Mouse (Mus musculus) forebrain, embryonic 12.5 days (tissue): Measurements from ENCODE around the gene Tmem144. TPM values are rescaled to one million over a fixed set of nuclear protein-coding genes. Genes with fewer than 3 reads are reported as not detected.

Experiments
- ATAC-seq: fragments of 200-750 bp; cut with Nextera tagmentation; 2 replicates; pipeline ENCODE4 v1.8.0; 2017; ENCODE audit warnings: moderate TSS enrichment; ENCODE audit not compliant: low FRiP score
- H3K27ac ChIP-seq: fragments of 300-500 bp; sonication (generic); 2 replicates; pipeline ENCODE4 v1.5.1; 2016; ENCODE audit warnings: mild to moderate bottlenecking
- H3K27me3 ChIP-seq: fragments of 300-500 bp; sonication (generic); 2 replicates; pipeline ENCODE4 v1.6.1; 2016; ENCODE audit warnings: mild to moderate bottlenecking
- H3K36me3 ChIP-seq: fragments of 300-500 bp; sonication (generic); replicated peaks from 2 replicates; pipeline ENCODE4 v1.6.1; 2016; ENCODE audit warnings: mild to moderate bottlenecking
- H3K4me1 ChIP-seq: fragments of 300-500 bp; sonication (generic); 2 replicates; pipeline ENCODE4 v1.6.1; 2016
- H3K4me2 ChIP-seq: fragments of 300-500 bp; sonication (generic); 2 replicates; pipeline ENCODE4 v1.6.1; 2016; ENCODE audit warnings: mild to moderate bottlenecking, moderate library complexity
- H3K4me3 ChIP-seq: fragments of 300-500 bp; sonication (generic); replicated peaks from 2 replicates; pipeline ENCODE4 v1.5.1; 2016; ENCODE audit warnings: mild to moderate bottlenecking
- H3K9ac ChIP-seq: fragments of 300-500 bp; sonication (generic); 2 replicates; pipeline ENCODE4 v1.6.1; 2016; ENCODE audit warnings: mild to moderate bottlenecking
- H3K9me3 ChIP-seq: fragments of 300-500 bp; sonication (generic); 2 replicates; pipeline ENCODE4 v1.6.1; 2016
- WGBS: fragments of 180-500 bp; shearing (Covaris S2); methylation state at CpG from one replicate; pipeline ENCODE4 v1.1.7; 2016; 5-methylcytosine and 5-hydroxymethylcytosine counted together
- polyA plus RNA-seq: library from polyadenylated mRNA; unstranded; fragments of >200 nt; fragmentation: Nextera tagmentation; extraction: Ambion mirVana; gene quantifications from 2 replicates; pipeline ENCODE4 v1.2.1, GENCODE M21; 2016

Gene Tmem144
- polyA plus RNA-seq, 1 experiment from 2014 or later = 4.3 TPM

DNA sequence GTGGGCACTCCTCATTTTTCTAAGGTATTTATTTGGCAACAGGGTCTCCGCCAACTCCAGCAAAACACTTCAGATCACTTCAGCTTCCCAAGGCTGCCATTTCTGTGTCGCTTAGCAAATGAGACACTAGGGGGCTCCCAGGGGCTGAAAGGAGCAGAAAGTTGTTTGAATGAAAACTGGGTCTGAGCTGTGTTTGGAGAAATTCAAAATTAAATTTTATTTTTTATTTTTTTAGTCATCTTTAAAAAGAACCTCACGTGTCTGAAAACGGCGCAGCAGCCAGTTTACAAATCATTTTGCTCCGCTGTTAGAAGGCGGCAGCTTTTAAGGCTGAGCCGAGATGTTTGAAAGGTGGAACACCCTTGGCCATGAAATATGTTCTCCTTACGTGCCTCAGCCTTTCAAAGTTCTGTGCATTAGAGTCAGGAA is 32.2 kb upstream of the Tmem144 start:
- H3K9me3 ChIP-seq = no peaks in the 10 kb centered on the region
- 51% methylated on average over 9 of the region's 9 CpGs for WGBS
- no peak overlapping the region for H3K9ac ChIP-seq
- H3K27ac ChIP-seq = no peak overlapping the region
- no peak overlapping the region for H3K4me3 ChIP-seq
- no peaks in the 10 kb centered on the region for H3K4me1 ChIP-seq
- H3K36me3 ChIP-seq = no peaks in the 10 kb centered on the region
- H3K27me3 ChIP-seq = no peaks in the 10 kb centered on the region
- H3K4me2 ChIP-seq = no peak overlapping the region
- no peak for ATAC-seq

DNA sequence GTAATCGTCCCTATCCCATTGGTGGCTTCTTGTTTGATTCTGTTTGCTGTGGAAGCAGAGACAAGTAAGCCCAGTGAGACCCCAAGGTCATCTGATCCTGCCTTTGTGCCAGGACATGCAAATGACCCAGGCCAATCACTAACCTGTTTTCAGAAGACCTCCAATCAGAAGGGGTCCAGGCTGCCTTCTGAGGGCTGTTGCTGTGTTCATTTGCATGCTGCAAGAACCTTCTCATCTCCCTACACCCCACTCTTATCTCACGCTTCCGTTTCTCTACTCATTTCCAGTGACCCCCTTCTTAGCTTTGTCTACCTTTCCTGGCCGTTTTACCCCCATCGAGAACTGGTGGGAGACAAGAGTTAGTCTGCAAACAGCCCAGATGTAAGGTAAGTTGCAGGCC is 31.7 kb upstream of the Tmem144 start, which contains the start of gene Fam198b:
Gene Fam198b, plus strand, starts transcription at position 229 of the 400 bp plus-strand sequence.
- Histone ChIP-seq H3K27ac (no peak within 1 kb of the TSS), H3K9me3 (no peaks in the 10 kb centered on the region)
- ATAC-seq = no peak

DNA sequence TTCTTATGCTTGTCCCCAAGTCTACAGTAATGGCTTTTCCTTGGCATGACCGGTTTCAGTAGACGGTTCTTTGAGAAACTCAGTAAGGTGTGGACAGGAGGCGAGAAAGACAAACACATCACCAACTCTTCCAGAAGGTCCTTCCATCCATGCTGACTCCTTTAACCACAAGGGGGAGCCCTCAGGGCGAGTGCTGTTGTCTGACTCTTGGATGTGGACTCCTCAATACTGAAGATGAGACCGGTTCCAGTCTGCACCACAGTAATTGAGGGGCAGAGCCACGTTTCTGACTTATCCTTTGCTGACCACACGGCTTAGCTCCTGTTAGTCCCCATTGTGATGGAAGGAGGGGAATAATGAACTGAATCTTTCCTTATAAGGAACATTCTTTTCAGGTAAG is 30.5 kb upstream of the Tmem144 start:
- WGBS = 50% methylated on average over 7 of the region's 7 CpGs
- Histone ChIP-seq H3K9me3 (no peaks in the 10 kb centered on the region), H3K27me3 (no peaks in the 10 kb centered on the region), H3K4me1 (0 out of 2 replicates have a peak, but pooled peaks cover 5% of the 10 kb centered on the region), H3K9ac (no peak overlapping the region), H3K36me3 (no peaks in the 10 kb centered on the region), H3K4me3 (no peak overlapping the region), H3K27ac (no peak overlapping the region), H3K4me2 (no peak overlapping the region)
- ATAC-seq = 0 out of 2 replicates have a peak, but pooled peaks have one; percentile 47

More for the DNA sequence above, 31.7 kb upstream of the Tmem144 start, which contains the start of gene Fam198b:
- Histone ChIP-seq H3K4me2 (no peak within 1 kb of the TSS), H3K36me3 (no peaks in the 10 kb centered on the region), H3K27me3 (no peaks in the 10 kb centered on the region), H3K4me1 (0 out of 2 replicates have a peak, but pooled peaks cover 2% of the 10 kb centered on the region), H3K4me3 (no peak within 1 kb of the TSS), H3K9ac (no peak within 1 kb of the TSS)
- WGBS = 70% methylated on average over 5 of the region's 5 CpGs

DNA sequence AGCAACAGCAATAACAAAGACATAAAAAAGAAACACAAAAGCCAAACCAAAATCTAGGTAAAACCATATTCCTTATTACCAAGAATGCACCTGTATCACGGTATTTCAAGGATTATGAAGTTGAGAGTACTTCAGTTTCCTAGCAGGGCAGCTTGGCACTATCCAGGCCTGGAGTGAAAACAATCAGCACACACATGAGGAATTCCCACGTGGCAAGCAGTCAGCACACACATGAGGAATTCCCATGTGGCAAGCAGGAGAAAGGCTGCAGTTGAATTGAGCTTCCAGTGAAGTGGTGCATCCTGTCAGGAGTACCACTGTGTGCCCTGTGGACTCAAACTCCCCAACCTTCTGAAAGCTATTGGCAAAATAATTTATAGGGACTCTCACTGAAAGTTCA is 29.1 kb upstream of the Tmem144 start:
- H3K36me3 ChIP-seq = no peaks in the 10 kb centered on the region
- no peaks in the 10 kb centered on the region for H3K9me3 ChIP-seq
- no peak for ATAC-seq
- H3K4me1 ChIP-seq = 0 out of 2 replicates have a peak, but pooled peaks cover 5% of the 10 kb centered on the region
- WGBS = 68% methylated on average over 2 of the region's 2 CpGs
- no peak overlapping the region for H3K27ac ChIP-seq
- no peaks in the 10 kb centered on the region for H3K27me3 ChIP-seq
- no peak overlapping the region for H3K9ac ChIP-seq
- no peak overlapping the region for H3K4me2 ChIP-seq
- no peak overlapping the region for H3K4me3 ChIP-seq

DNA sequence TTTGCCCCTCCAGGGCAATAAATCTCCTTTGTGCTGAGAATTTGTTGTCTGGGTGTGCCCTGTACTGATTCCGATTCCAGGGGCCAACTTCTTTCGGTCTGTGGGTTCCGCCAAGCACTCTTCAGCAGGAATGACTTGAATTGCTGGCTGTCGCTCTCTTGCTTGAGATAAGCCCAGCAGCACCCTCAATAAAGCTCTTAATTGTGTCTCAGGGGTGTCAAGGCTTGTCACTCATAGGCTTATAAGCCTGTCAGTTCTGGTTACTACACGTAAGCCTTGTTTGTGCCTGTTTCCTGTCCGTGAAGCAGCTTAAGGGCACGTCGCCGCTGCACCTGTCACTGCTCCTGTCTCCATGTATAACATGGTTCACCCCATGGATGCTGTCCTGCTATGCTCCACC is 26.7 kb upstream of the Tmem144 start:
- no peak overlapping the region for H3K9ac ChIP-seq
- H3K36me3 ChIP-seq = no peaks in the 10 kb centered on the region
- H3K27me3 ChIP-seq = no peaks in the 10 kb centered on the region
- H3K4me3 ChIP-seq = no peak overlapping the region
- ATAC-seq = no peak
- no peaks in the 10 kb centered on the region for H3K9me3 ChIP-seq
- H3K4me1 ChIP-seq = 0 out of 2 replicates have a peak, but pooled peaks cover 5% of the 10 kb centered on the region
- 66% methylated on average over 9 of the region's 9 CpGs for WGBS
- H3K4me2 ChIP-seq = no peak overlapping the region
- H3K27ac ChIP-seq = no peak overlapping the region

DNA sequence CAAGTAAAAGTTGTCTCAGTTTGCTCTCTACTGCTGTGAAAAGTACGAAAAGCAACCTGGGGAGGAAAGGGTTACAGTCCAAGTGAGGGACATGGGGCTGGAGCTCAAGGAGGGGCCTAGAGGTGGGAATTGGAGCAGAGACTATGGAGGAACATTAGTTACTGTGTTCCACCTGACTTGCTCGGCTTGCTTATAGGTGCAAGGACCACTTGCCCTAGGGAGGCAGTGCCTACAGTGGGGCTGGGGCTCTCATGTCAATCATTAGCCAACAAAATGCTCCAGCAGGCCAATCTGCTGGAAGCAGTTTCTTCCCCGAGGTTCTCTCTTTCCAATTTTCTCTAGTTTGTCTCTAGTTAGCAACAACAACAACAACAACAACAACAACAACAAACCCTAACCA is 25.8 kb upstream of the Tmem144 start:
- Histone ChIP-seq H3K27ac (no peak overlapping the region), H3K4me1 (0 out of 2 replicates have a peak, but pooled peaks cover 5% of the 10 kb centered on the region), H3K9ac (no peak overlapping the region), H3K4me3 (no peak overlapping the region), H3K36me3 (no peaks in the 10 kb centered on the region), H3K9me3 (no peaks in the 10 kb centered on the region), H3K4me2 (no peak overlapping the region), H3K27me3 (no peaks in the 10 kb centered on the region)
- no peak for ATAC-seq
- WGBS = 70% methylated on average over 3 of the region's 3 CpGs

DNA sequence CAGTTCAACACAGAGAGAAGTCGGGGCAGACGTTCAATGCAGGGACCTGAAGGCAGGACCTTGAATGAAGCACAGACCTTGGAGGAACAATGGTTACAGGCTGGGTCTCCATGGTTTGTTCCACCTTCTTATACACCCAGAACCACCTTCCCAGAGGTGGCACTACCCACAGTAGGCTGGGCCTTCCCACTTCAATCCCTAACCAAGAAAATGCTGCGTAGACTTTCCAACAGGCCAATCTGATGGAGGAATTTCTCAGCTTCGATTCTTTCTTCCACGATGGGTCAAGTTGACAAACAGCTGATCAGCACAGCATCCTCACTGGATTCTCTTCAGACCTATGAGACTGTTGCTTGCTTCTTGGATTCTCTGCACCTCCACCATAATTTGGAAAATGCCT is 22.9 kb upstream of the Tmem144 start:
- ATAC-seq = no peak
- H3K4me1 ChIP-seq = 0 out of 2 replicates have a peak, but pooled peaks cover 5% of the 10 kb centered on the region
- no peak overlapping the region for H3K27ac ChIP-seq
- no peak overlapping the region for H3K9ac ChIP-seq
- H3K4me3 ChIP-seq = no peak overlapping the region
- no peaks in the 10 kb centered on the region for H3K36me3 ChIP-seq
- H3K9me3 ChIP-seq = no peaks in the 10 kb centered on the region
- WGBS = 90% methylated on average over 5 of the region's 5 CpGs
- H3K27me3 ChIP-seq = no peaks in the 10 kb centered on the region
- H3K4me2 ChIP-seq = no peak overlapping the region

DNA sequence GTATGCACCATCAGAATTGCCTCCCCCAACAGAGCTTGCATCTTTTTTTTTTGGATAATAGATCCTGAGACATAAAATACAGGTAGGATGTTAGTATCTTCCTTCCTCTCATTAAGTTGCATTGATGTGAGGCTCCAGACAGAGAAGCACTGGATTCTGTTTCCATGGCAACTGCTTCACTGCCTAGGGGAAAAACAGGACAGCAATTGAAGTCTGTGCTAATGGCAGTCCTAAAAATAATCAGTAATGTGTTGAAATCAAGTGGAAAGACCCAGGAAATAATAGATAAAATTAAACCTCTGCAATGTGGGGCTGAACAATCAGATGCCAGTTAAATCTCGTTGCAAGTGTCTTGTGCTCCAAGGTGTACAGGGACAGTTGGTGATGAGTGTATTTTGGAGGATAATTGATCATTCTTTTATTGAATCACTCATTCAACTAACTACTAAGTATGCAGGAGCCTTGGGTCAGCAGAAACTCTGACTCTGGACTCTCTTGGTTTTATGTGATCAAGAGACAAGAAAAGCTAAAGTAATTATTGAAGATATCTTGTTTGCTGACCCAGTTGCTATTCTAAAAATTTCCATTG is 14.6 kb upstream of the Tmem144 start:
- no peak overlapping the region for H3K4me3 ChIP-seq
- H3K9ac ChIP-seq = no peak overlapping the region
- no peaks in the 10 kb centered on the region for H3K36me3 ChIP-seq
- ATAC-seq = peak; percentile 82
- no peak overlapping the region for H3K4me2 ChIP-seq
- H3K9me3 ChIP-seq = no peaks in the 10 kb centered on the region
- WGBS = 32% methylated on average over 1 of the region's 1 CpGs
- H3K27ac ChIP-seq = no peak overlapping the region
- H3K27me3 ChIP-seq = no peaks in the 10 kb centered on the region
- H3K4me1 ChIP-seq = peaks cover 9% of the 10 kb centered on the region

DNA sequence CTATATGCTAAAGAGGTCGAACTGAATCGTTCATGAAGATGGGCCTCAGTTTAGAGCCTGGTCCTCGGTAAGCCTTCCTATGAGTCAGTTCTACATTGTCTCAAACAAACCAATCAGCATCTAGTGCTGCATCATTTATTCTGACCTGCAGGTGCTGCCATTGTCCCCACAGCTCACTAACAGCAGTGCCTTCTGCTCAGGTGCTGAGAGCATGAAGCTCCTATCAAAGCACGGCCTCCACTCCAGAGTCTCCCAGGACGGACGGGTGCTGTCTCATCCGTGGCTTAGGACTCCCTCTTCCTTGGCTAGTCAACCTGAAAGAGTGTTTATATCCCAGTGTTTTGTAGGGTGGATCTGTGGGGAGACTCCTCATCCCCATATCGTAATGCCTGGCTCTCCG is 14.0 kb upstream of the Tmem144 start:
- H3K9ac ChIP-seq = no peak overlapping the region
- 85% methylated on average over 9 of the region's 9 CpGs for WGBS
- no peak overlapping the region for H3K4me2 ChIP-seq
- peak; percentile 21; the same call in 1 of the 2 replicates for ATAC-seq
- H3K27ac ChIP-seq = peak overlapping the region; percentile 75
- H3K4me3 ChIP-seq = no peak overlapping the region
- no peaks in the 10 kb centered on the region for H3K9me3 ChIP-seq
- peaks cover 9% of the 10 kb centered on the region for H3K4me1 ChIP-seq
- no peaks in the 10 kb centered on the region for H3K36me3 ChIP-seq
- no peaks in the 10 kb centered on the region for H3K27me3 ChIP-seq

DNA sequence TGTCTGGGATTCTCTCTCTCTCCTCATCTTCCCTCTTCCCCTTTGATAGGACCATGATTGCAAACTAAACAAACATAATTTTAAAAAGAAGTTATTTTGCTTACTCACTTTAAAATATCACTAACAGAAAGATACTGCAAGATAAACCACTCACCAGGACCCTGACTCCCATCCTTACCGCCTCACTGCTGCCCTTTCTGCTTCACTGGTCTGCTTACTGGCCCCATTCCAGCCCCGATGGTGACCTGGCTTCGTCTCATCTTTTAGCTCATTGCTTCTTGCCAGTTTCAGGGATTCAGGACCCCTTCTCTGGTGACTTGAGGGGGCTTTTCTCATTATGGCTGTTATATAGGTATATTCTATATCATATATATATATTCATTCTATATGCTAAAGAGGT is 13.5 kb upstream of the Tmem144 start:
- WGBS = 95% methylated on average over 3 of the region's 3 CpGs
- H3K27ac ChIP-seq = no peak overlapping the region; the same call in 1 of the 2 replicates
- H3K4me1 ChIP-seq = peaks cover 9% of the 10 kb centered on the region
- no peak overlapping the region for H3K4me3 ChIP-seq
- no peak overlapping the region for H3K9ac ChIP-seq
- H3K4me2 ChIP-seq = no peak overlapping the region
- ATAC-seq = no peak
- H3K36me3 ChIP-seq = no peaks in the 10 kb centered on the region
- H3K27me3 ChIP-seq = no peaks in the 10 kb centered on the region
- H3K9me3 ChIP-seq = no peaks in the 10 kb centered on the region

DNA sequence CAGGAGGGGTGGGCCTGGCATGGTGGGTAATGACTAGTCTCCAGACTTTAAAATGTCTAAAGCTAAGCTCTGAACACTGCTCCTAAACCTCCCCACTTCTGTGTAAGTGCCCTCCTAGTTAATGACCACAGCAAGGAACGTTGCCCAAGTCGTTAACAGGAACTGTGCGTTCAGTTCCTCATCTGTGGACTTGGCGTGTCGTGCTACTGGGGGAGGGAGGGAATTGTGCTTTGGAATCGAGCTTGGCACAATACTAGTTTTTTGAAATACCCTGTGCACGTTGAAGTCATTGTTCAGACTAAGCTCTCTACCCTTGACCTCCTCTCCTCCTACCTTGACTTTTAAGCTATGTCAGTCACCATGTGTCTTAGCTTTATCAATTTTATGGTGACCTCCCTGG is 12.3 kb upstream of the Tmem144 start:
- ATAC-seq = no peak

DNA sequence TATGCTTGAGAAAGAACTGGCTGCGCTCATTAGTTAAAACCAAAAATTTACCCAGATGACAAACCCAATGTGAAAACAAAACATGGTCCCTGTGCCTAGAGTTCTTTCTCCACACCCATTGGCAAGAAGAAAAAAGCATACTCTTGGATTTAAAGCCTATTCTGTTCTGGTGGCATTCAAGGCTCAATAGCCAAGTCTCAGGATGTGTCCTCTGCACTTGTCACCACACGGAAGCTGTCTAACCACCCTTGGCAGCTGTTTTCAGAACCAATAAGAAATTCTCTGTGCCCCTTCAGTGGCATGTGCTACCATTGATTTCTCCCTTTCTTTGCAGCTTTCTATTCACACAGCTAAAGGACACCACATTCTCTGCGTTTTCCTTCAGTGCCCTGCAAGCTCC is 5.6 kb upstream of the Tmem144 start:
- Histone ChIP-seq H3K9ac (no peak overlapping the region), H3K27me3 (no peaks in the 10 kb centered on the region), H3K4me3 (no peak overlapping the region), H3K9me3 (no peaks in the 10 kb centered on the region), H3K27ac (no peak overlapping the region), H3K4me1 (no peaks in the 10 kb centered on the region), H3K36me3 (no peaks in the 10 kb centered on the region), H3K4me2 (no peak overlapping the region)
- 51% methylated on average over 3 of the region's 3 CpGs for WGBS
- ATAC-seq = no peak

More for the DNA sequence above, 12.3 kb upstream of the Tmem144 start:
- Histone ChIP-seq H3K4me2 (no peak overlapping the region), H3K27ac (no peak overlapping the region), H3K27me3 (no peaks in the 10 kb centered on the region), H3K36me3 (no peaks in the 10 kb centered on the region), H3K9ac (no peak overlapping the region), H3K9me3 (no peaks in the 10 kb centered on the region), H3K4me1 (peaks cover 9% of the 10 kb centered on the region), H3K4me3 (no peak overlapping the region)
- WGBS = 63% methylated on average over 7 of the region's 7 CpGs

DNA sequence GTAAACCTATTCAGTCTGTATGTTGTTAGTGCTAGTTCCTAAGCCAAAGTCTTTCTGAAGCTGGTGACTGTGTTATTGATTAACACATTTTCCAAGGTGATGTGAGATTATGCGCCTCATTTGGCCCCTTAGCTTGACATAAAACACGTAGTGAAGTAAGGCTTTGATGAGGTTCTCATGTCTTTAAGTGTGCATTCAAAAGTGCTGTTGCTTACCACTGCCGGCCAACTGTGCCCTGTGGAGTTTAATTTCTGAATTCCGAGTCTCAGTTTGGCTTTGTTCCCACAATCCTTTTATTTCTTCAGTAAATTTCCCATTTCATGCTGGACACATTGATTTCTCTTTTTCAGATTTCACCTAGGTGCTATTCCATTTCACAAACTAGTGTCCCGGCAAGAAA is 5.2 kb upstream of the Tmem144 start:
- ATAC-seq = no peak
- no peak overlapping the region for H3K27ac ChIP-seq
- H3K9ac ChIP-seq = no peak overlapping the region
- H3K4me2 ChIP-seq = no peak overlapping the region
- WGBS = 65% methylated on average over 5 of the region's 5 CpGs
- no peaks in the 10 kb centered on the region for H3K27me3 ChIP-seq
- H3K4me1 ChIP-seq = peaks cover 2% of the 10 kb centered on the region; the same call in 1 of the 2 replicates
- H3K36me3 ChIP-seq = no peaks in the 10 kb centered on the region
- no peaks in the 10 kb centered on the region for H3K9me3 ChIP-seq
- no peak overlapping the region for H3K4me3 ChIP-seq
